In genomic region chr3:10123615-10124014, GRCm38 (mm10) we compare ENCODE assay signal across 20 mouse cellular contexts. TPM values are rescaled to one million over a fixed set of nuclear protein-coding genes. Genes with fewer than 3 reads are reported as not detected.
"Had no signal": no experiment of that assay in that cellular context is flagged by ENCODE, and none has a peak within 500 bp of the region (broad histone marks: within the 10 kb centered on the region; RNA-seq: fewer than 3 reads in every experiment).

No protein-coding gene starts in this region.

- ATAC-seq: midbrain, embryonic 16.5 days had no signal

- H3K4me3 ChIP-seq: midbrain, embryonic 10.5 days; midbrain, embryonic 12.5 days; myocyte; neural tube, embryonic 13.5 days; neural tube, embryonic 15.5 days had no signal

- H3K27me3 ChIP-seq: midbrain, embryonic 12.5 days; neural tube, embryonic 13.5 days; neural tube, embryonic 15.5 days had no signal

- H3K4me1 ChIP-seq: midbrain, embryonic 10.5 days; midbrain, embryonic 12.5 days; neural tube, embryonic 13.5 days; neural tube, embryonic 15.5 days had no signal

- H3K9me3 ChIP-seq: midbrain, embryonic 10.5 days; midbrain, embryonic 12.5 days; neural tube, embryonic 13.5 days; neural tube, embryonic 15.5 days had no signal

- H3K36me3 ChIP-seq: midbrain, embryonic 10.5 days; midbrain, embryonic 12.5 days; neural tube, embryonic 13.5 days; neural tube, embryonic 15.5 days had no signal

- H3K9ac ChIP-seq: lung, embryonic 14.5 days; midbrain, embryonic 12.5 days; neural tube, embryonic 13.5 days; neural tube, embryonic 15.5 days had no signal

- DNase-seq: lung, adult 18-20 months; lung, embryonic 14.5 days; lung, postnatal 10 days; lung, postnatal 4 days; midbrain, embryonic 14.5 days; retina, postnatal 1 day; right cerebral cortex, adult 18-20 months; right cerebral cortex, postnatal 25 days; right cerebral cortex, postnatal 4 days; spleen, adult 18-20 months; thymus, adult 18-20 months; thymus, postnatal 14 days; thymus, postnatal 36 days had no signal

- H3K4me2 ChIP-seq: lung, embryonic 14.5 days; midbrain, embryonic 12.5 days; neural tube, embryonic 13.5 days; neural tube, embryonic 15.5 days had no signal

- H3K27ac ChIP-seq: midbrain, embryonic 10.5 days; midbrain, embryonic 12.5 days; neural tube, embryonic 13.5 days; neural tube, embryonic 15.5 days had no signal

RNA-seq across cellular contexts. Expression of gene Gm9833, which starts 35.7 kb away (rescaled TPM):
- polyA plus RNA-seq: small intestine, adult 2 months had no signal
